Mouse (Mus musculus) ES-E14 (cell line): ENCODE results near the gene Myo1c.

Source experiments
- CHD2 ChIP-seq: IDR thresholded peaks from 2 replicates; pipeline ENCODE4 v1.6.1; 2014; ENCODE audit warnings: mild to moderate bottlenecking, low read depth, low read length, inconsistent platforms
- MAFK ChIP-seq: IDR thresholded peaks from 2 replicates; pipeline ENCODE4 v1.6.1; 2014; ENCODE audit warnings: mild to moderate bottlenecking, low read depth, low read length, inconsistent platforms; ENCODE audit not compliant: insufficient read depth
- ZC3H11A ChIP-seq: IDR thresholded peaks from 2 replicates; pipeline ENCODE4 v1.6.1; 2012; ENCODE audit warnings: low read depth, mild to moderate bottlenecking, inconsistent platforms, low read length, borderline replicate concordance

- TF ChIP-seq ZC3H11A (no peak), MAFK (no peak), CHD2 (peak; percentile 15; the same call in 1 of the 2 replicates)
Measured at GRCm38 (mm10) chr11:75621426-75621825, 28.9 kb upstream of the Myo1c start.
